8 mouse cellular contexts compared by ENCODE assay signal in genomic region chr13:46418731-46419545, GRCm38 (mm10). TPM values are rescaled to one million over a fixed set of nuclear protein-coding genes. Genes with fewer than 3 reads are reported as not detected.
DNase-seq lines count a peak whose midpoint lies in the region; ATAC-seq and TF ChIP-seq lines count a peak whose summit lies in the region.

No protein-coding gene starts in this region.

- under 1% methylated on average over 68 of the region's 73 CpGs for WGBS in midbrain, postnatal 0 days

- intact Hi-C loops in left cerebral cortex, postnatal 36 days (cut with DNase I) = loop anchor here (1.0 to 10.0 kb wide), 4 partner anchors 74 to 246 kb away; partner anchors contain the start of gene Fam8a1

- TF ChIP-seq CTCF in midbrain, postnatal 0 days (IDR thresholded peaks at IDR 0.05) = no peak

- peak overlapping the region; percentile 97 for H3K4me2 ChIP-seq in midbrain, postnatal 0 days (ENCODE audit: low read depth, low read length, poor library complexity, severe bottlenecking)

- 0 out of 2 replicates have a peak, but pooled peaks cover 3% of the 10 kb centered on the region for H3K4me1 ChIP-seq in midbrain, postnatal 0 days (ENCODE audit: insufficient read depth, low read length)

- H3K9me3 ChIP-seq in midbrain, postnatal 0 days (ENCODE audit: low read length) = no peaks in the 10 kb centered on the region

- ATAC-seq in cerebellum, adult (ENCODE audit: insufficient number of reproducible peaks, low FRiP score, low TSS enrichment) = no peak
- peak; percentile 59 for ATAC-seq in midbrain, postnatal 0 days (ENCODE audit: low FRiP score)

- H3K4me3 ChIP-seq in midbrain, postnatal 0 days (ENCODE audit: low read depth, low read length) = peak overlapping the region; percentile 57

- peak overlapping the region; percentile 71 for H3K27ac ChIP-seq in midbrain, postnatal 0 days (ENCODE audit: low read depth, low read length)

- peak; percentile 10 for DNase-seq in cerebellum, adult 11-12 months
- peak; percentile 29 for DNase-seq in urinary bladder, adult 2 months (ENCODE audit: low spot score)
- DNase-seq in urinary bladder, postnatal 14 days (ENCODE audit: low spot score) = no peak
- DNase-seq in gastrocnemius, postnatal 4 days (ENCODE audit: low spot score in 2 of 2) = peak; percentile 17 to 28
- peak; percentile 61 for DNase-seq in left cerebral cortex, postnatal 36 days (ENCODE audit: low spot score in 2 of 2)
- peak; percentile 14 for DNase-seq in midbrain, postnatal 0 days (ENCODE audit: low spot score)
- DNase-seq in thymus, postnatal 14 days = peak; percentile 46

- H3K9ac ChIP-seq in midbrain, postnatal 0 days (replicated peaks; ENCODE audit: low read length, poor library complexity, severe bottlenecking) = peak overlapping the region; percentile 77

- no peaks in the 10 kb centered on the region for H3K27me3 ChIP-seq in midbrain, postnatal 0 days (ENCODE audit: insufficient read depth, low read length)

- H3K36me3 ChIP-seq in midbrain, postnatal 0 days (ENCODE audit: insufficient read depth, low read length) = no peaks in the 10 kb centered on the region

RNA-seq across cellular contexts. Expression of gene Rbm24, which starts 0.7 kb away (rescaled TPM):
- polyA plus RNA-seq in urinary bladder, adult 2 months (2012; rRNA removed) = 25.2 and 39.0 TPM in 2 replicates
- 100 to 1,000 TPM; 182 to 189 TPM for total RNA-seq in gastrocnemius, postnatal 4 days (2021)
- 10 to 100 TPM; 19.7 to 23.8 TPM for total RNA-seq in left cerebral cortex, postnatal 36 days (2021)
- total RNA-seq in midbrain, postnatal 0 days (2014; rRNA removed) = 10.7 and 20.1 TPM in 2 replicates
- 3.7 and 4.0 TPM in 2 replicates for polyA plus RNA-seq in midbrain, postnatal 0 days (2015; fragmentation: Nextera tagmentation; extraction: Ambion mirVana)
